Mouse (Mus musculus) hindbrain, embryonic 11.5 days (tissue): ENCODE data around the gene Olfr485. TPM values are rescaled to one million over a fixed set of nuclear protein-coding genes. Genes with fewer than 3 reads are reported as not detected.
"Not testable (repeated sequence)": the region's sequence is repeated elsewhere in the genome, so short reads cannot be mapped to it uniquely, and the experiment has no call there.

Experiments used
- ATAC-seq: fragments of 200-750 bp; cut with Nextera tagmentation; 2 replicates; pipeline ENCODE4 v1.8.0; 2017; ENCODE audit warnings: mild to moderate bottlenecking, moderate TSS enrichment, moderate library complexity; ENCODE audit not compliant: low FRiP score
- DNase-seq: peaks from one replicate; pipeline ENCODE4 v3.0.0-alpha.2; 2015; ENCODE audit warnings: low spot score
- H3K27ac ChIP-seq: fragments of 300-500 bp; sonication (generic); 2 replicates; pipeline ENCODE4 v1.5.1; 2014; ENCODE audit warnings: mild to moderate bottlenecking, low read depth, low read length
- H3K27me3 ChIP-seq: fragments of 300-500 bp; sonication (generic); 2 replicates; pipeline ENCODE4 v1.6.1; 2014; ENCODE audit warnings: mild to moderate bottlenecking, low read length, moderate library complexity, mixed read lengths; ENCODE audit not compliant: control insufficient read depth, insufficient read depth
- H3K36me3 ChIP-seq: fragments of 300-500 bp; sonication (generic); 2 replicates; pipeline ENCODE4 v1.6.1; 2014; ENCODE audit warnings: mild to moderate bottlenecking, low read length, moderate library complexity, mixed read lengths; ENCODE audit not compliant: control insufficient read depth, insufficient read depth
- H3K4me1 ChIP-seq: fragments of 300-500 bp; sonication (generic); replicated peaks from 2 replicates; pipeline ENCODE4 v1.6.1; 2014; ENCODE audit warnings: low read length, mixed read lengths; ENCODE audit not compliant: control insufficient read depth, insufficient read depth
- H3K4me2 ChIP-seq: fragments of 300-500 bp; sonication (generic); replicated peaks from 2 replicates; pipeline ENCODE4 v1.6.1; 2014; ENCODE audit warnings: mild to moderate bottlenecking, low read depth, low read length
- H3K4me3 ChIP-seq: fragments of 300-500 bp; sonication (generic); 2 replicates; pipeline ENCODE4 v1.5.1; 2014; ENCODE audit warnings: low read depth, low read length
- H3K9ac ChIP-seq: fragments of 300-500 bp; sonication (generic); 2 replicates; pipeline ENCODE4 v1.6.1; 2014; ENCODE audit warnings: low read depth, low read length
- H3K9me3 ChIP-seq: fragments of 300-500 bp; sonication (generic); 2 replicates; pipeline ENCODE4 v1.6.1; 2016; ENCODE audit warnings: low read length; ENCODE audit not compliant: control insufficient read depth
- WGBS: fragments of 180-500 bp; shearing (Covaris S2); extraction: QIAGEN DNeasy Blood & Tissue Kit; methylation state at CpG from one replicate; pipeline ENCODE4 v1.1.7; 2014; 5-methylcytosine and 5-hydroxymethylcytosine counted together
- polyA plus RNA-seq: library from polyadenylated mRNA; unstranded; fragments of >200 nt; fragmentation: Nextera tagmentation; extraction: Ambion mirVana; gene quantifications from 2 replicates; pipeline ENCODE4 v1.2.1, GENCODE M21; 2014

Olfr485 gene
- polyA plus RNA-seq = not detected in 2 replicates

DNA sequence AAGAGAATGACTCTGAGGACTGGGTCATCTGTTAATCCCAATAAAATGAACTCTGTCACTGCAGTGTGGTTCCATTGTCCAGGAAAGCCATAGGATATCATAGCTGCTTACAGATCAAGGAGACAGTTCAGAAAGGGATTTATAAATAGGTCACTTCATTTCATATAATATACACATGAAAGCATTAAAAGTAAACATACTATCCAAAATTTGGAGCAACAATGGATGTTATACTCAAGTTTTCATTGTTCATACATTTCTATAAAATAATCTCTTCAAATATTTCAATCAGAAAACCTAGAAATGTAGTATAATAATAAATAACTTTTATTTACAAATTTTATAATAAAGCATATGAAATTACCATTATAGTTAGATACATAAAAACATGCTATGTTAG is at the start of gene Olfr485:
TSS of gene Olfr485 (minus strand) at position 101 of the 400 bp plus-strand sequence.
- Histone ChIP-seq H3K4me3 (no peak within 1 kb of the TSS), H3K36me3 (no peaks in the 10 kb centered on the region), H3K4me2 (no peak within 1 kb of the TSS), H3K9me3 (no peaks in the 10 kb centered on the region), H3K4me1 (no peaks in the 10 kb centered on the region), H3K9ac (no peak within 1 kb of the TSS), H3K27ac (no peak within 1 kb of the TSS), H3K27me3 (no peaks in the 10 kb centered on the region)
- ATAC-seq = no peak
- DNase-seq = no peak

DNA sequence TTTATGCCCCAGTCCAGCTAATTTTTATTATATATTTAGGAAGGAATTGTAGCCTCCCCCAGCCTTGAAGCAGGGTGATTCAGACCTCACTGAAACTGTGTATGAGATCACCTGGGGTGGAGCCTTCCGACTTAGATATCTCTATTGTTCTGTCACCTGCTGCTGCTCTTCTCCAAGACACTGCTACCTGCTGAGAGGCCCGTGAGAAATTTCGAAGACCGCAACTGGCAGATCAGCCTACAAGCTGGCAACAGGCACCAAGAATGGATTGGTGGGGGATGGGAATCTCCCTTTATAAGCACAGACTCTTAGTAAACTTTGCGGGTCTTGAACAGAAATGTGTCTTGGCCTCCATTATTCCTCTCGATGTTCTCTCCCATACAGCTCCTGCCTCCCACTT is 37.3 kb upstream of the Olfr485 start:
- H3K4me1 ChIP-seq = no peaks in the 10 kb centered on the region
- H3K27ac ChIP-seq = no peak overlapping the region
- DNase-seq = no peak
- no peaks in the 10 kb centered on the region for H3K27me3 ChIP-seq
- H3K4me3 ChIP-seq = no peak overlapping the region
- H3K4me2 ChIP-seq = no peak overlapping the region
- no peak for ATAC-seq
- H3K9ac ChIP-seq = no peak overlapping the region
- no peaks in the 10 kb centered on the region for H3K36me3 ChIP-seq
- no peaks in the 10 kb centered on the region for H3K9me3 ChIP-seq
- WGBS = 51% methylated on average over 6 of the region's 6 CpGs

DNA sequence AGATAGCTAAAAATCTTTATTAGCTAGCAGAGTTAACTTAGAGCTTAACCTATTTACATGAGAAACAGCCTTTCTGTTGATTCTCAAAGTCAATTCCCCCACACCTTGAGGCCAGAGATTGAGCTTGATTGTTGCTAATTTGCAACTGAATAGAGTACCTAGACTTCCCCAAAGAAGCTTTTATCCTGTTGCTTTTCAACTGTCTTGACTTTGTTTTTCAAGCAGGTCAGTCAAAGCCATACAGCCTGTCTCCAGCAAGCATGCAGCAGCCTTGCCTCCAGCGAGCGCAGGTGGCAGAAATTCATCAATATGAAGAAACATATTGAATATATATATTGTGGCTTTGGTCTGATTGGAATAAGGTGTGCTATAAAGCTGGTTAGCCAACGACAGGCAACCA is 36.7 kb upstream of the Olfr485 start:
- DNase-seq, ATAC-seq, H3K4me2 ChIP-seq, H3K36me3 ChIP-seq, H3K4me1 ChIP-seq, H3K27me3 ChIP-seq, H3K4me3 ChIP-seq, H3K9ac ChIP-seq, H3K9me3 ChIP-seq, H3K27ac ChIP-seq: not testable (repeated sequence)
- 56% methylated on average over 3 of the region's 3 CpGs for WGBS

DNA sequence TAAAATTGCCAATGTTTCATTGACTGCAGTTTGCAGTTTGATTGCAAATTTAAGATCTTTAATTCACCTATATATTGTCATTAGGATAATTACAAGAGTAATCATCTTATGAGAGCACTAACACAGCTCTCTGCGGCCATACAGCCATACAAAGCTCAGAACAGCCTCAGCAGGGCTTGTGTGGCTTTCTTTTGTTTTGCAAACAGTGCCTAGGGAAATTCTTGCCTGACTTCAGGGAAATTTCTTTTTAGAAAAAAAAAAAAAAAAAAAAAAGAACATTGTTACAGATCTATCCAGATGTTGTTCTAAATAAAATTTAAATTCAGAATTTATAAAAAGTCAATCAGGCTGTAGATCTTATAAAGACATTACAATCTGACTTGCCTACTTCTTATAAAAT is 33.0 kb upstream of the Olfr485 start:
- not testable (repeated sequence) for ATAC-seq, H3K4me1 ChIP-seq, H3K9ac ChIP-seq, H3K27ac ChIP-seq, H3K9me3 ChIP-seq, H3K4me3 ChIP-seq, DNase-seq, H3K4me2 ChIP-seq, H3K27me3 ChIP-seq, H3K36me3 ChIP-seq
- 33% methylated on average over 1 of the region's 1 CpGs for WGBS

DNA sequence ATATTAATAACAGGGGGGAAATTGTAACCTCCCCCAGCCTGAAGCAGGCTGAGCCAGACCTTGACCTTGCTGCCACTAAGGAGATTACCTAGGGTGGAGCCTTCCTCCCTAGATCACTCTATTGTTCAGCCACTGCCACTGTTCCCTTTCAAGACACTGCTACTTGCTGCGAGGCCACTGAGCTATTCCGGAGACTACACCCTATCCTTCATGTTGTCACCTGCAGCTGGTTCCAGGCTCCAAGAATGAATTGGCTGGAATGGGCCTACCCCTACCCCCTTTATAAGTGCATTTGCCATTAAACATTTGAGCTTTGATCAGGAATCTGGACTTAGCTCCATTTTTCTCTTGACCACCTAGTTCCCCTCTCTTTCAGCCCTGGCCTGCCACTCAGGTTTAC is 31.5 kb upstream of the Olfr485 start:
- ATAC-seq, H3K36me3 ChIP-seq, H3K4me3 ChIP-seq, H3K9ac ChIP-seq, H3K27ac ChIP-seq, H3K27me3 ChIP-seq, DNase-seq, H3K4me1 ChIP-seq, H3K9me3 ChIP-seq, H3K4me2 ChIP-seq: not testable (repeated sequence)
- 55% methylated on average over 2 of the region's 2 CpGs for WGBS

DNA sequence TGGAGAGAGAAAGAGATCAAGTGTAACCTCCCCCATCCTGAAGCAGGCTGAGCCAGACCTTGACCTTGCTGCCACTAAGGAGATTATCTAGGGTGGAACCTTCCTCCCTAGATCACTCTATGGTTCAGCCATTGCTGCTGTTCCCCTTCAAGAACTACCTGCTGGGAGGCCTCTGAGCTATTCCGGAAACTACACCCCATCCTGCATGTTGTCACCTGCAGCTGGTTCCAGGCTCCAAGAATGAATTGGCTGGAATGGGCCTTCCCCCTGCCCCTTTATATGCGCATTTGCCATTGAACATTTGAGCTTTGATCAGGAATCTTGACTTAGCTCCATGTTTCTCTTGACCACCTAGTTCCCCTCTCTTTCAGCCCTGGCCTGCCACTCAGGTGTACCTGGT is 25.6 kb upstream of the Olfr485 start:
- 84% methylated on average over 2 of the region's 2 CpGs for WGBS
- not testable (repeated sequence) for H3K9me3 ChIP-seq, H3K4me3 ChIP-seq, H3K4me2 ChIP-seq, DNase-seq, H3K27ac ChIP-seq, ATAC-seq, H3K9ac ChIP-seq, H3K27me3 ChIP-seq, H3K4me1 ChIP-seq, H3K36me3 ChIP-seq

DNA sequence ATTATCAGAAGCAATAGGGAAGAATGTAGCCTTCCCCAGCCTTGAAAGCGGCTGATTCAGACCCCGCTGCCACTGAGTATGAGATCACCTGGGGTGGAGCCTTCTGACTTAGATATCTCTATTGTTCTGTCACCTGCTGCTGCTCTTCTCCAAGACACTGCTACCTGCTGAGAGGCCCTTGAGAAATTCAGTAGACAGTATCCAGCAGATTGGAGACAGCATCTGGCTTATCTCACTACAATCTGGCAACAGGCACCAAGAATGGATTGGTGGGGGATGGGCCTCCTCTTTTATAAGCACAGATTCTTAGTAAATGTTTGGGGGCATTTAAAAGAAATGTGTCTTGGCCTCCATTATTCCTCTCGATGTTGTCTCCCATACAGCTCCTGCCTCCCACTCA is 24.7 kb upstream of the Olfr485 start:
- not testable (repeated sequence) for H3K4me2 ChIP-seq

DNA sequence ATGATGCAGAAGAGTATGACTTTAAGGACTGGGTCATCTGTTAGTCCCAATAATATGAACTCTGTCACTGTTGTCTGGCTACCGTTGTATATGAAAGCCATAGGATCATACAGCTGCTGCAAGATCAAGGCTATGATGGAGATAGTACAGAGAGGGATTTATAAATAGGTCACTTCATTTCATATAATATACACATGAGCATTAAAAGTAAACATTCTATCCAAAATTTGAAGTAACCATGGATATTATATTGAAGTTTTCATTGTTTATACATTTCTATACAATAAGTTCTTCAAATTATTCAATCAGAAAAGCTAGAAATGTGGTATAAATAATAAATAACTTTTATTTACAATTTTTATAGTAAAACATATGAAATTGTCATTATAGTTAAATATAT is 13.0 kb upstream of the Olfr485 start, which contains the start of gene Olfr486:
TSS of gene Olfr486 (minus strand) at position 101 of the 400 bp plus-strand sequence.
- 95% methylated on average over 1 of the region's 1 CpGs for WGBS
- not testable (repeated sequence) for H3K4me2 ChIP-seq, H3K9me3 ChIP-seq, ATAC-seq, H3K9ac ChIP-seq, DNase-seq, H3K4me1 ChIP-seq, H3K36me3 ChIP-seq, H3K27me3 ChIP-seq, H3K4me3 ChIP-seq, H3K27ac ChIP-seq

More for the DNA sequence above, 24.7 kb upstream of the Olfr485 start:
- not testable (repeated sequence) for H3K4me1 ChIP-seq, H3K36me3 ChIP-seq, H3K27ac ChIP-seq, DNase-seq, H3K9me3 ChIP-seq, H3K4me3 ChIP-seq, ATAC-seq, H3K27me3 ChIP-seq, H3K9ac ChIP-seq
- 81% methylated on average over 3 of the region's 3 CpGs for WGBS

DNA sequence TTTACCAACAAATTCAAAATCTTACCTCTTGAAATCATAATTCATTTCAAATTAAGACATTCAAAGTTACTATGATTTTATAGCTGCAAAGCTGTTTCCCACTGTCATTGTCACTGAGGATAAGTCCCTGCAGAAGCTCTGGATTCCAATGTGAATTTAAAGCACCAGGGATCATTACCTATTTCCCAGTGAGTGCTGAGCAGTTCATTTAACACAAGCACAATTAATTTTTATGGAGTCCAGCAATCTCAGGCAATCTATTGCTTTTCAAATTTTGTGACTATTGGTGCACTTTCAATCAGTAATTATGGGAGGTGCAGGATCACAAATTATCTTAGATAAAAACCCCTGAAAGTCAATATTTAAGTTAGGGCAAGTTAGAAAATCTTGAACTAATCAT is 32.3 kb downstream of the Olfr485 start, which contains the start of gene Olfr484:
TSS of gene Olfr484 (minus strand) at position 101 of the 400 bp plus-strand sequence.
- H3K27ac ChIP-seq = no peak within 1 kb of the TSS
- H3K9me3 ChIP-seq = no peaks in the 10 kb centered on the region
- H3K4me1 ChIP-seq = no peaks in the 10 kb centered on the region
- H3K4me3 ChIP-seq = no peak within 1 kb of the TSS
- H3K4me2 ChIP-seq = no peak within 1 kb of the TSS
- DNase-seq = no peak
- H3K27me3 ChIP-seq = no peaks in the 10 kb centered on the region
- no peak within 1 kb of the TSS for H3K9ac ChIP-seq
- ATAC-seq = no peak
- H3K36me3 ChIP-seq = no peaks in the 10 kb centered on the region
